Mouse (Mus musculus): ENCODE data around the gene Ndufaf7.

Ndufaf7 gene

DNA sequence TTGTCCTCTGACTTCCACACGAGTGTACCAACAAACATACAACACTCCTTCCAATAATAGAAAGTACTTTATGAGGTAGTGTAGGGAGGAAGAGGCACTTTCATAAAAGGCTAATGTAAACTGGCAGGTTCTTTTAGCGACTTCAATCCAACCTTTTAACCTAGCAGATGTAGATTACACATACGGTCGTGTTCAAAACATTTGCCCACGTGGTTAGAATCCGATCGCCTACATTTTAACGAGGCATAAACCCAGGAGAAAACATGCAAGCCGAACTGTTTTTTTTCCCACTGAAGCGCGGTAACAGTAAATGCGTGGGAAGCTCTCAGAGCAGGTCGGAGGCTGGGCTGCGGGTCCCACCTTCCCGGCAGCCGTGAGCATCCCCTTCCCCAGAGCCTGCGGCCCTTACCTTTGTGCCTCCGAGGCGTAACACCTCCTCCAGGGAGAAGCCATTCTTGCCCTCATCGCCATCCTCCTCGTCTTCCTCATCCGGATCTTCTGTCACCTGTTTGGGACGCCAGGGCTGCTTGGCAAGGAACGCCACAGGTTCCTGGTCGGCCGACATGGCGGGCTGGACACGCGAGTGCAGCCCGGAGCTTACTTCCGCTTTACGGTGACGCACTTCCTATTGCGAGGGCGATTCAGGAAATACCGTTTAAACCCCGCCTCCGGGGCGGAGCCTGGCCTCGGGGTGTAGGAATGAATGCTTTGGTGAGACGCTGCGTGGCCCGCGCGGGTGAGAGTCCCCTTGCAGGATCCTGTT lies at the start of gene Ndufaf7, which contains the start of gene Cebpz:
Gene Ndufaf7, plus strand, starts transcription at position 671 of the 763 bp plus-strand sequence.
Gene Cebpz, minus strand, starts transcription at position 601 of the 763 bp plus-strand sequence.
- DNase-seq (ENCODE audit: low spot score in 2 of 2), result peak; percentile 98

- no peak for DNase-seq (ENCODE audit: low spot score in 2 of 2)
Measured at GRCm38 (mm10) chr17:78888554-78888953, 48.4 kb upstream of the Ndufaf7 start.

DNA sequence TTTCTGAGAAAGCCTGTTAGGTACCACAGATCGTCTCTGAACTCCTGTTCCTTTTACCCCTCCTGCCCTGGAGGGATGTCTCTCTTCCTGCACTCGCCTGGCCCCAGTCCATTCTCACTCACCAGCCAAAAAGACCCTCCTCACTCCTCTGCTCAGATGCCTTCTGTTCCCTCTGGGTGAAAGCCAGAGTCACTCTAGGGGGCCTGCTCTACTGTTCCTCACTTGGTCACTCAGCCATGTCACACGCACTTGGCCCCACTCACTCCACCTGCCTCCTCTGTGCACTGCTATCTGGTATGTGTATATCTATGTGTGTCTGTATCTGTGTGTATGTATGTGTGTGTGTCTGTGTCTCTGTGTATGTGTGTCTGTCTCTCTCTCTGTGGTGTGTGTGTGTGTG lies 47.8 kb upstream of the Ndufaf7 start:
- DNase-seq (ENCODE audit: low spot score in 2 of 2), result no peak

GRCm38 (mm10) chr17:78891020-78891419 lies 45.9 kb upstream of the Ndufaf7 start:
- no peak for DNase-seq (ENCODE audit: low spot score in 2 of 2)

GRCm38 (mm10) chr17:78894991-78895390 lies 41.9 kb upstream of the Ndufaf7 start:
- no peak for DNase-seq (ENCODE audit: low spot score in 2 of 2)

GRCm38 (mm10) chr17:78895394-78895793 lies 41.5 kb upstream of the Ndufaf7 start:
- DNase-seq (ENCODE audit: low spot score in 2 of 2), result peak; percentile 57 to 72

GRCm38 (mm10) chr17:78903158-78903557 lies 33.8 kb upstream of the Ndufaf7 start:
- no peak for DNase-seq (ENCODE audit: low spot score in 2 of 2)

DNA sequence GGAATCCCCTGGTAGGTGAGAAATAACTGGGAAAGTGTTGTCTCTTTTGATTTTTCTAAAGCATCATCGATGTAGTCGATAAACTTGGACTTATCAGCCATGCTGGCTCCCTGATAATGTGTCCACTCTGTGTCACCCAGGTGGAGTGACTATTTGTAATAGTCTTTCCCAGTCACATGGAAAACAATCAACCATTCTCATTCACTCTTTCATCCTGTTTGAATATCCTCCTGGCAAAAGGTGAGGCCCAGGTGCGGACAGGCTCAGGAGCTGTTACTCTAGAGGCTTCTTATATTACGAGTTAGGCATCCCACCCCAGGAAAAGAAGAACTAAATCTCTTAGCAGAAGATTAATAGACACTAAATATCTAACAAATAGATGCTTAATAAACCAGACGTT lies 30.0 kb upstream of the Ndufaf7 start, which contains the start of gene Sult6b1:
Gene Sult6b1, minus strand, starts transcription at position 101 of the 400 bp plus-strand sequence.
- no peak for DNase-seq (ENCODE audit: low spot score in 2 of 2)

GRCm38 (mm10) chr17:78909374-78909773 lies 27.6 kb upstream of the Ndufaf7 start:
- no peak for DNase-seq (ENCODE audit: low spot score in 2 of 2)

- peak; percentile 57 to 77 for DNase-seq (ENCODE audit: low spot score in 2 of 2)
Measured at GRCm38 (mm10) chr17:78912861-78913281, 24.1 kb upstream of the Ndufaf7 start.

GRCm38 (mm10) chr17:78913921-78914320 lies 23.0 kb upstream of the Ndufaf7 start:
- no peak for DNase-seq (ENCODE audit: low spot score in 2 of 2)

DNA sequence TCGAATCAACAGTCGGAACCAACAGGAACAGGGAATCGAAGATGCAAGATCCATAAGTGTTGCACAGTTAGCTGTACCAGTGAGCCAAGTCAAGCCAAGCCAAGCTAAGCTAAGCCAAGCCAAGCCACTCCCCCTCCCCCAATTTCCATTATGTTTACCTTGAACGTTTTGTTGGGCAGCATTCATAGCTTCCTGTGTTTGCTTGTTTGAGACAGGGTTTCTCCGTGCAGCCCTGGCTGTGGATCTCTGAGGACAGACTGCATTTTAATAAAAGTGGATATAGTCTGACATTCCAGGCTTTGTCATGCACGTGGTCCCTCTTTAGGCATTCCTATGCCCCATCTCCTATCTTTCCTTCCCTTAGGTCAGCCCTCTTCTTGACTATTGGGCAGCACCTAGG lies 21.2 kb upstream of the Ndufaf7 start:
- DNase-seq (ENCODE audit: low spot score in 2 of 2), result no peak

- peak; percentile 93 to 94 for DNase-seq (ENCODE audit: low spot score in 2 of 2)
Measured at GRCm38 (mm10) chr17:78916369-78916813, 20.5 kb upstream of the Ndufaf7 start, which contains the start of gene Cebpzos. TSS of gene Cebpzos (plus strand) at chr17:78916500.

DNA sequence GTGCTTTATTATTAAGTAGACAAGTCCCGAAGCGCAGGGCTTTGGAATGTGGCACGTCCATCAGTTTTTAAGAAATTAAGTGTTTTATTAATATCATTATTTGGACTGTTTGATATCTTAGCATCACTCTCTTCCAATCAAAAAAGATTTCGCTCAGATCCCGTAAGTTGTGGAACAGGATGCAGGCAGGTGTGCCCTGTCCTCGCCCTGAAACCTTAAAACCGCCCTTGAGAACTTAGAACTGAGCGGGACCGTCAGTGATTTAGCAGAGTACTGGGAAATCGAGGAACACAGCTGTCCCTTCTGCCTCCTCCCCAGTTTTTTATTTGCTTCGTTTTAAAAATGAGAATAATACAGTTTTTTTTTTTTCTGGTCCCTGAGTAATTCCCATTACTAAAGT lies 20.0 kb upstream of the Ndufaf7 start:
- DNase-seq (ENCODE audit: low spot score in 2 of 2), result no peak

DNA sequence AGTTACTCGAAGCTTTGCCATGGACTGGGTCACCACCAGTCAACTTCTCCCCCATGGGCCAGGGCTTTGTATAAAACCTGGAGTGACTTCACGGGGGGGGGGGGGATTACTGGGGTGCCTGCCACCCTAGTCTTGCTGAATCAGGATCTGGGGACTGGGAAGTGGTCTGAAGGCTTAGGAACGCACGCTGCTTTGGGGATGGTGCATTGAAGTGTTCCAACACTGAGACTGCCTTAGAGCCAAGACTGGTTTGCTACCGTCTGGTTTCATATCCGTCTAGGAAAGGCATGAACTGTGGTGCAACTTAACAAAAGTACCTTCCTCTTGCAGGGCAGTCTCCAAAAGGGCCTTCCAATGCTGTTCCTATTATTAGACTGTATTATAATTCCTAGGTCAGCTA lies 19.2 kb upstream of the Ndufaf7 start:
- DNase-seq (ENCODE audit: low spot score in 2 of 2), result peak in 1 of 2 experiments; percentile 45

GRCm38 (mm10) chr17:78935857-78936256 lies 1.1 kb upstream of the Ndufaf7 start:
- DNase-seq (ENCODE audit: low spot score in 2 of 2), result no peak

- DNase-seq (ENCODE audit: low spot score in 2 of 2), result no peak
Measured at GRCm38 (mm10) chr17:78937229-78937853, 405 bp downstream of the Ndufaf7 start.

DNA sequence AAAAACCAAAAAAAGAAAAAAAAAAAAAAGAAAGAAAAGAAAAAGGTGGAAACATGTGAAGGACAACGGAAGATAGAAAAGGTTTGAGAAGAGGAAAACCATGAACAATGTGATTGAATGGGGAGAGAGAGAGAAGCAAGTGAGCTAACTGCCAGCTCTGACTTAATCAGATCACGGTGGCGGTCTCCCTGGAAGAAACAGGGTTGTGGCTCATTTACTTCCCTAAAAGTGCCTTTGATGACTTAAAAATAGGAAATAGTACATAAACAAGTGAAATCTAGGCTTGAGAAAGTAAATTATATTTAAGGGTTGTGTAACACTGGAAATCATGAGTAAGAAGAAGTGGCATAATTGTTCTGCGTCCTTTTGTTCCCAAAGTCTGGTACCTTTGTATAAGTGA lies 2.0 kb downstream of the Ndufaf7 start:
- DNase-seq (ENCODE audit: low spot score in 2 of 2), result no peak

DNA sequence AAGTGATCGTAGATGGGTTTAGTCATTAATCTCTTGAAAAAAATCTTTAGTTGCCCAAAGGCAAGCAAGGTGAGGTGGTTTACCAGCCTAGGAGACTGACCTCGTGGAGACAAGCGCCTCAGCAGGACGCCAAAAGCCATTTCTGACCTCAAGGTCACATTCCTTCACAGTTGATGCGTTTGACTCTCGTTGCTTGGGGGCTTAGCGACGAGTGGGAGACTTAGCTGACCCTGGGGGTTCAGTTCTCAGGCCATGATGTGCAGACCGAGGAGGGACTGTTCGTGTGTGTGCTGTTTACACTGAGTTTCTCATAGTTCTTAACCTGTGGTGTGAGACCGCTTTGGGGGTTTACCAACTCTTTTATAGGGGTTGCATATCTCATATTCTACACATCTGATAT lies 5.6 kb downstream of the Ndufaf7 start:
- DNase-seq (ENCODE audit: low spot score in 2 of 2), result no peak

DNA sequence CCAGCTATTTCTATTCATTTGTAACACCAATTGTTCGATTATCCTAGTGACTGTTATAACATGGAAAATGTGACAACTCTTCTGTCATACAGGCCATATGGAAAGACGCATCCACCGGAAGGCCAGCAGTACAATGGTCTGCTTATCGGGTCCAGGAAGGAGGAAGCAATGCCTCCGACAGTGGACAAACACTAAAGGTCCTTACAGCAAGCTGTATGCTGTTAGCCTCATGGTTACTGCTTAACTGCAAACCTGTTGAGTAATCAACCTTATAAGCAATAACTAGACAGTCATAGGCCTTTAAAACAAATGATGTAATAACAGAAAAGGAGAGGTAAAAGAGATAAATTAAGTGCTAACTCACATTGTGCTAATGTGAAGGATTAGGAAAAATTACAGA lies 14.3 kb downstream of the Ndufaf7 start:
- DNase-seq (ENCODE audit: low spot score in 2 of 2), result no peak

DNA sequence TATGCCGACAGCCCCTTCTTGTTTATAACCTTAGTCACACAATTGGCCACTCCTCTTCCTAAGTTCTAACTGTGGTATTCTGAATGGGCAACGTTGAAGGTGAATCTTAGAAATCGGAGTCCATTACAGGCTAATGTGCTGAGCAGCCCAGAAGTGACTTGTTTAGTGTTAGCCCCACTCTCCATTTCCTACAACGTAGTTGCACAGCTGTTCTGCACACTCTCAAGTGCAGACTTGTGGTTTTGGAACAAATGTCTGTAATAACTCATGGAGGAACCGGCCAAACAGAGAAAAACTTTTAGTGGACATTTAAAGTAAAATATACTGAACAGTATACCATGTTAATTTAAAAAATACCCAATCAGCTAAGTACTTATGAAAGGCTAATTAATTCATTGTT lies 15.1 kb downstream of the Ndufaf7 start:
- DNase-seq (ENCODE audit: low spot score in 2 of 2), result no peak

GRCm38 (mm10) chr17:78953240-78953639 lies 16.3 kb downstream of the Ndufaf7 start:
- no peak for DNase-seq (ENCODE audit: low spot score in 2 of 2)

GRCm38 (mm10) chr17:78959473-78959872 lies 22.5 kb downstream of the Ndufaf7 start:
- DNase-seq (ENCODE audit: low spot score in 2 of 2), result no peak
